Mouse (Mus musculus): ENCODE data around the gene Dhrs3. TPM values are rescaled to one million over a fixed set of nuclear protein-coding genes. Genes with fewer than 3 reads are reported as not detected.

Gene Dhrs3
- 10 to 100 TPM; 75.8 to 96.2 TPM for total RNA-seq (2021)
- long read RNA-seq, experiment 1, transcript Dhrs3-206 (6 exons, 2,337 nt): major isoform, 14 of 28 reads
- long read RNA-seq, experiment 1, transcript Dhrs3-201 (6 exons, 1,780 nt): minor isoform, 6 of 28 reads
- long read RNA-seq, experiment 1, partial matches to known transcripts: 8 of 28 reads
- long read RNA-seq, experiment 1, other reads (novel, unspliced or antisense): 0 of 28 reads
- long read RNA-seq, experiment 2, transcript Dhrs3-206 (6 exons, 2,337 nt): major isoform, 15 of 41 reads
- long read RNA-seq, experiment 2, partial matches to known transcripts: 18 of 41 reads
- long read RNA-seq, experiment 2, other reads (novel, unspliced or antisense): 6 of 41 reads

DNA sequence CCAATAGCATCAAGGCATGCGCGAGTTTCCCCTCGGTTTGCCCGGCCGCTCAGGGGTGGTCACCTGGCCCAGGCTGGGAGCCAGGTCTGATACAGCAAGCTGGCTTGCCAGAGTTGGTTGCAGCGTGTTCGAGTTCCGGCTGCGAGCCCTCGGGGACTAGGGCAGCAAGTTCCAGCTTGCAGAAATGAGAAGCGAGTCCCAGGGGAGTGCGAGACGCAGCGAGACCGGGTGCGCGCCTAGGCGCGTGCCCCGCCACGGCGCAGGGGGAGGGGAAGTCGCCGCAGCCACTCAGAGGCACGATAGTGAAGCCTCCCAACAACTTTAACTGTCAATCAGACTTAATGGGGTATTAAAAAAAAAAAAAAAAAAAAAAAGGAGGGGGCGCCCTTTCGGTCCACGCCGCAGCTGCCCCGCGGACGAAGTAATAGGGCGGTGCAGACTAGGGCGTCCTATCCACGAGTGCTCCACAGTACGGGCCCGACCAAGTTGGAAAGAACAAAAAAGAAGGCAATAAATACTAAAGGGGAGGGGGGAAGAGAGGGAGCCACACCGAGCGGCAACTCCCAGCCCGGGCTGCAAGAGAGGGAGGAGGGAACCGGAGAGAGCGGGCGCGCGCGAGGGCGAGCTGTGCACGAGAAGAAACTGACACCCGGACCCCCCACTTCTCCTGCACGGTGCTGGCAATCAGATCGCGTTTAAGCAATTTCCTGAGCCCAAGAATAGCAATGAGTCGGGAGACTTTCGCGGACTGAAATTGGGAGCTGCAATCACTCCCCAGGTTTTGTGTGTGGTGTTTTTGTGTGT lies at the start of gene Dhrs3:
Dhrs3 (plus strand) TSS at position 695 of the 804 bp plus-strand sequence.
- DNase-seq (ENCODE audit: low spot score in 2 of 2): peak; percentile 50 to 70

DNA sequence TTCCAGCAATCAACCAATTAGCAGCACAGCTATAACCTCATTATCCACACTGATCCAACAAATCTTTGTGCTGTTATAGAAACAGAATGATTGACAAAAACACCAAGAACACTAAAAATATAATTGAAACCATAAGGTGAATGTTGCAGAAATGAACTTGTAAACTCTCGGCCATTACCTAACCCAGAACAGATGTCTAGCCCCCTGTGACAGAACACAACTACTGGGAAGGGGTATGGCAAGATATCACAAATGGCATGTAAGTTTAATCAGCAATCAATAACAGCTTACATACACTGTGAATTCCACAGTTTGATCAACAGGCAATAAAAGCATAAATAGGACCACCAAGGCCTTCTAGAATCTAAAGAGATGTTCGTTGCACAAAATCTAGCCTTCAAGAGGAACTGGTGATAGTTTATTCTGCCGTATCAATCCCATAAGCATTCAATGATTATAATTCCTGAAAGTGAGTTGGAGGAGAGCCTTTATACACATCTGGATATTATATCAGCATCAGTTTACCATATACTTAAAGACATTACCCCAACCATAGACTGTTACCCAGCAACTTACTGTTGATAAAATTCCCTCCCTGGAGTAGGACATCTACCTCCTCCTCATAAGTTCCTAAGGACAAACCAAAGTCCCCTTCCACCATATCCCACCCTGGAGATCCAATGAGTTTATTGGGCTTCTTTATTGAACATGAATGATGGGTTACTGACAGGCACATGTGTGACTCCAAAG lies 30.7 kb upstream of the Dhrs3 start:
- DNase-seq (ENCODE audit: low spot score in 2 of 2): no peak

DNA sequence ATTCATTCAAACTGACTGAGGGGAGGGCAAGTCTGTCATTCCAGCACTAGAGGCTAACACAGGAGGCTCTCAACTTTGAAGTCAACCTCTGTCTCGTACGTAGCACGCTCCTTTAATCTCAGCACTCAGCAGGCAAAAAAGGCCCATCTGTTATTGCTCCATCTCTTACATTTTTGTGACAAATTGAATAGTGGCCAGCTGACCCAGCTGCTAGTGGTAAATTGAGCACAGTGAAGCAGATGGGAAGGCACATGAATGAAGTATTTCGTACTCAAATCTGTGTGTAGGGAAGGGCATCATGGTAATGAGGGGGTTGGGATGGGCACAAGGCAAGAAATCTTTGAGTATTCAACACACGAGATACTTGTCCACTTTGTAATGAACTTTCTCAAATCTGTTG lies 24.7 kb upstream of the Dhrs3 start:
- no peak for DNase-seq (ENCODE audit: low spot score in 2 of 2)

DNA sequence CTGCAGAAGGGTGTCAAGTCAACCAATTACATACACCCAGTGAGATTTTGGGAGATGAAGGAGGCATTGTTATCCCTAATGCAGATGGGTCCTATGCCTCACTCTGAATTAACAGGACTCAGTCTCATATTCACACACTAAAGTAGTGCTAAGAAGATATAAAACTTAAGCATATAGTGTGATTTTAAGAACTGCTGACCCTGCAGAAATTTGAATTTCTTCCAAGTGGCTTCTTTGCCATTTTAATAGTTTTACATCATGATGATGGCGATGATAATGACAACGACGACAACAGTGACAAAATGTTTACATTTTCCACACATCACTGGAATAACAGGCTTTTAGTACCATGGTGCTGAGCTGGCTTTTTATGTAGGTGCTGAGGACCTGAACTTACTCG lies 24.0 kb upstream of the Dhrs3 start:
- DNase-seq (ENCODE audit: low spot score in 2 of 2): no peak

DNA sequence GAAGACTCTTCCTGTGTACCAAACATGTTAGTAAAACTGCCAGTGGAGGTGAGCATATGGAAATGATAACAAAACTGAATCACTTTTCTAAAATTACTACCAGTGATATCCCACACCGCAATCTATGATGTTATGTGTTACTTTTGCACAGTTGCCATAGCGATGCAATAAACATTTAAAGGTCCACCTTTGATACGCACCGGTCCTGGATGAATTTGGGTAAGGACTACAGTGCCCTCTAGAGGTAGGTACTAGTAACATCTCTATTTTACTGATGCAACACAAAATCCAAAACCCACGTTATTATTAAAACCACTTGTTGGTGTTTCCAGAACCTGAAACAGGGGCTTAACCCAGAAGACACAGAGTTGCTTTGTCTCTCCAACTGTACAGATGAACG lies 19.7 kb upstream of the Dhrs3 start:
- no peak for DNase-seq (ENCODE audit: low spot score in 2 of 2)

DNA sequence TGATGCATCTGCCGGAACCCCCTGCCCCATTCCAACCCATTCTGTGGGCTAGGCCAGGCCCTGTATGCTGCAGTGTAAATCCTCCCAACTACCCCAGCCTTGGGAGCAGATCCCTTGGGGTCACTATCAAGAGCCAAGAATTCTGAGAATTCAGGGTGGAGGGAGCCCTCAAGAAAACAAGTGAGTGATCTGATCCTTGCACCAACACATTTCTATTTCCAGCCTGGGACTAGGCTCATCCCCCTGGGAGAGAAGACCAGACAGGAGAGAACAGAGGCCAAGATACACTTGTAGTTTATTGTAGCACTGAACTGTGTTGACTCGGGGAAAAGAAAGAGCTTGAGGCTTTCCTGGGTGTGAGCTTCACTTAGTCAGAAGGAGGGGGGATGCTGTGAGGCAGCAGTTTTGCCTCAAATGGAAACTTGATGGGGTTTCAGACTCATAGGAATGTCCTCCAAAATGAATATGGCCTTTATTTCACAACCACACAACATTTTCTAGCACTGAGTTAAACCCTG lies 17.0 kb upstream of the Dhrs3 start:
- DNase-seq (ENCODE audit: low spot score in 2 of 2): no peak

DNA sequence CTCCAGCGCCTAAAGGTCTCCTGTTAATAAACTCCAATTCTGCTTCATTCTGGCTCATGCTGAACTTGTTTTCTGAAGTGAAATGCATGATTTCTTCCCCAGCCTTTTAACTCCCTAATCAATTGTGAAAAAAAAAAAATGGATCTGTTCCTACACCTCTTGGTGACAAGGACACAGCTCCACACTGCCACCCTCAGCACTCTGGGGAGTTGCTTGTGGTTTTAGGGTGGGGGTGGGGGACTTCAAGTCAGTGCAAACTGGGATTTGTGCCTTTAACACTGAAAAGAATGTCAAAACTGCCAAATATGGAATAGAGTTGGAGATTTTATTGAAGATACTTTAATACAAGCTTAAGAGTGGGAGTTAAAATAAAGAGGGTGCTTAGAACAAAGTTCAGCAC lies 13.1 kb upstream of the Dhrs3 start:
- no peak for DNase-seq (ENCODE audit: low spot score in 2 of 2)

DNA sequence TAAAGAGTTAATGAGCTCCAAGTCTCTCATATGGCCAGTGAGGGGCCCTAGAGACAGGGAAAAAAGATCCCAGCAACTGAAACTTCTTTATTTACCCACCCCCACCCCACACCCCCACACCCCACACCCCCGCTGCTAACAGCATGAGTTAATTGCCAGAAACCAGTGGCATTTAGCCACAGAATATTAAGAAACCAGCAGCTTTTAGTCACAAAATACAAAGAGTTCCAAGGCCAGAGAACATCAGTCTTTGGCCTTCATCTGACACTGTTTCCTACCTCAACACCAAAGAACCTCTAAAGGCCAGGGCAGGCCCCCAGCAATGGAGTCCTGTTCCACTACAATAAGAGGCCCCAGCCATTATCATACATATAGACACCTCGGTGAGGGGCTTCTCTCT lies 11.3 kb upstream of the Dhrs3 start:
- no peak for DNase-seq (ENCODE audit: low spot score in 2 of 2)

DNA sequence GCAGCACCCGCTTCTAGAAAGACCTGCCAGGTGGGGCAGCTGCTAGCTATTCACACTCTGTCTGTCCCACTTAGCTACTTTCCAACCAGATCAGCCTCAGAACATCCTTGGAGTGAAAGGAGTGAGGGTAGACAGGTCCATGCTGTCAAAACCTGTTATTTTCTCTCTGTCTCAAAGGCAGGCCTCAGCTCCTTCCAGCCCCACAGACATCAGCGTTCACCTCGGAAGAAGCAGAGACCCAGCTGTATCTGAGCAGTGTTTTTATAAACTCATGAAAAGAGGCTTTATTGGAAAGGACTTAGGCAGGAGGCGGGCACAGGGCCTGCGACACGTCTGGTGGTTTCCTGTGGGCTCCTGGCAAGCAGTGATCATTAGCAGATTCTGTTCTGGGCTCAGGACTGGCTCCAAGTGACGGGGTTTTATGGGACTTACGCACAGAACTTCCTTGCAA lies 9.7 kb upstream of the Dhrs3 start:
- no peak for DNase-seq (ENCODE audit: low spot score in 2 of 2)

DNA sequence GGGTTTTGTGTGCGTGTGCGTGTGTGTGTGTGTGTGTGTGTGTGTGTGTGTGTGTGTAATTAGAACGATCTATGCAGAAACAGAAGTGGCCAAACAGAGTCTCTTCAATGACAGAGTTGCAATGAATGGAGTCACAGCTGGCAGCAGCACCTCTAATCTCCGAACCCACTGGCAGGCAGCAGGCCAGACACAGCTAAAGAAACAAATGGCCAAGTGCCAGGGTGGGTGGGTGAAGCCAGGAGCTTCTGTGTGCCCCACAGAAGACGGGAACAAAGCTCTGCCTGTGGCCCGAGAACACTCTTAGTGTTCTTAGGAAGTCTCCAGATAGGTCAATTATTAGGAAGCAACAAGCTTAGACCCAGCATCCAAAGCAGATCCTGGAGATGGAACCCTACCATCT lies 6.2 kb upstream of the Dhrs3 start:
- DNase-seq (ENCODE audit: low spot score in 2 of 2): no peak

DNA sequence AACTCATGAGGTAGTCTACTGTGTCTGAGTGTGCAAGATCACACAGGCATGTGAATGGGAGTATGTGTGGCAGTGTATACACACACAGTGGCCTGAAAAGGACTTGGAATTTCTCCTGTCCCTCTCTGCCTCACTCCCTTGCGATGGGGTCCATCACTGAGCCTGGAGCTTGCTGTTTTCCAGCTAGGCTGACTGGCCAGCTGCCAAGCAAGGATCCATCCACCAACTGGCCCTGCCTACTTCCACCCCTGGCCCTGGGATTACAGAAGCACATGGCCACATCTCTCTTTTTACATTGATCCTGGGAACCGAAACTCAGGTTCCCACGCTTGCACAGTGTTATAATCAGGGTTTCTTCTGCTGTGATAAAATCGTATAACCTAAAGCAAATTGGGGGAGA lies 3.9 kb upstream of the Dhrs3 start:
- no peak for DNase-seq (ENCODE audit: low spot score in 2 of 2)

DNA sequence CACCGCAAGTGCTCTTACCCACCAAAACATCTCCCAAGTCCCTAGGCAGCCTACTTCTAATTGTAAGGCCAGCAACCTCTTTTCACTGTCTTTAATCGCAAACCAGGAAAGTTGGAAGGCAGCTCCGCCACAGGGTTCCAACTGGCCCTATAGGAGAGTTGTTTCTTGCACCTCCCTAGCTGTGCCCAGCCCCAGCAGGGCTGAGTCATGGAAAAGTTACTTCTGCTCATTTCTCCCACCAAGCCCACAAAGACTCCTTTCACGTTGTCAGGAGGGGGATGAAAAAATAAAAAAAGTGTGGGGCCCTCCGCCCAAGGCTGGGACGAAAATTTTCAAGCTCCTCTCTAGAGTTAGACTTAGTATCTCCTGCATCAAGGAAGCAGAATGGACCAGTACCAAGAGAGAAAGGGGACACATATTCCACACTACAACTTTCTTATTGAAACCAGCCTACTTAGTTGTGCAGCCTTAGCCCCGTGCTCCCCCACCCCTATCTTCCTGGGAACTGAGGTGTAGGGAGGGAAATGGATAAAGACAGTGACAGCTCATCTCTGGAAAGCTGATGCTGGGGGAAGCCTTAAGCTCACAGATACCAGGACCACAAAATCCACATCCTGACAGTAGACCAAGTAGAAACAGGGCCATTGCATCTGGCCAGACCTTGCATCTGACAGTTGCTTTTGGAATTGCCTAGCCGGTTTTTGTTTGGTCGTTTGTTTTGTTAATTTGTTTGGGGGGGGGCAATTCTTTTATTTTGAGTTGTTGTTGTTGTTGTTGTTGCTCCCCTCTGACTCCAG lies 2.9 kb upstream of the Dhrs3 start:
- no peak for DNase-seq (ENCODE audit: low spot score in 2 of 2)

DNA sequence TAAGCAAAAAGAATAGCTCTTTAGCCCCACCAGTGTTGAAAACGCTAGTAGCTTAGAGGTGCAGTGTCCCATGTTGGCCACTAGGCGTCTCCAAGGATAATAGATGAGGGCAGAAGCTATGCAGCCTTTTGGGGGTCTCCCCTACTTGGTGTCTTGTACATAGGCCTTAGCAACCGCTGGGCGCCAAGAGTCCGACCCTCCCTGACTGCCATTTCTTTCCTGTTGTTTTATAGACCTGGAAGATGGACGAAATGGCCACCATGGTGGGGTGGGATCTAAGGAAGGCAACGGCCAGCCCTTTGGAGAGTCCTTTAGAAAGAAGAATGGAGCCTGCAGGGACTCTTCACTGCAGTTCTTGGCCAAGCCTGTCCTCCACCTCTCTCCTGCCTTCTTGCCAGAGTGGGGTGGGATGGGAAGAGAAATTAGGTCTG lies 1.9 kb upstream of the Dhrs3 start:
- DNase-seq (ENCODE audit: low spot score in 2 of 2): peak in 1 of 2 experiments; percentile 32

DNA sequence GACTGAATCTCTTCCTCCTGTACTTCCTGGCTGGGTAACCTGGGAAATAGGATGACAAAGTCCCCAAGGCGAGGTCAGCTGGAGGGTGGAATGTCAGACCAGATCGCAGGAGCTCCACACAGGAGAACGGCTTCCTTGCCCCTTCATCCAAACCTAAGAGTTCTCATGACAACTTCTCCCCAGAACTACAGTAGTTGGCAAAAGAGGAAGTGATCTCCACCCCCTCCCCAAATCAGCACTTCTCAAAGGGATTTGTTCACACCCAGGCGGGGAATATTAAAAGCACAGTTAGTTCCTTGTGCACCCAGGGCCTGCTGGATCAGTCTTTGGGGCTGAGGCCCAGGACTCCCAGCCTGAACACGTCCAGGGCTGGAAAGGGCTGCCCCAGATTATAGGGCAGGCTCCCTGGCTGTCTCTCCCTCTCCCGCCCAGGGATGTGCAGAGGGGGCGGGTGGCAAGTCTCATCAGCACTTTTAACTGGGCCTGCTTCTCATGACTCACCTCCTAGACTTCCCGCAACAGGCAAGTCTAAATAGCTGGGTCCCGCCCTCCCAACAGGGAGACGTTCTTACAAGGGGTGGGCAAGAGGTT lies 1.4 kb upstream of the Dhrs3 start:
- DNase-seq (ENCODE audit: low spot score in 2 of 2): peak in 1 of 2 experiments; percentile 25

DNA sequence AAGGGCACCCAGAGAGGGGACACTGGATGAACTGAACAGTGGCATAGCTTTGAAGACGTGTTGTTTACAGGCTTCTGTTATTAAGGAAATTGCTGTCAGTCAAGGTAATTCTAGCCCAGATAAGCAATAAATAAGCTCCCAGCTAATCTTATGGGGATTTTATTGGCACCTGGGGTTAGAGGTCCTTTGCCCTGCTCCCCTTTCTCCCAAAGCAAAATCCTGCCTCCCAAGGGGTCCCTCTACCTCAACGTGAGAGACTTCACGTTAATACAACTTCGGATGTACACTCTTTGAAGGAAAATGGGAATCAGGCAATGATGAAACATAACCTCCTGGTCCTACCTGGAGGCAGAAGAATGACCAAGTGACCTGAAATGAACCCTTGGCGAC lies 889 bp upstream of the Dhrs3 start:
- DNase-seq (ENCODE audit: low spot score in 2 of 2): no peak

DNA sequence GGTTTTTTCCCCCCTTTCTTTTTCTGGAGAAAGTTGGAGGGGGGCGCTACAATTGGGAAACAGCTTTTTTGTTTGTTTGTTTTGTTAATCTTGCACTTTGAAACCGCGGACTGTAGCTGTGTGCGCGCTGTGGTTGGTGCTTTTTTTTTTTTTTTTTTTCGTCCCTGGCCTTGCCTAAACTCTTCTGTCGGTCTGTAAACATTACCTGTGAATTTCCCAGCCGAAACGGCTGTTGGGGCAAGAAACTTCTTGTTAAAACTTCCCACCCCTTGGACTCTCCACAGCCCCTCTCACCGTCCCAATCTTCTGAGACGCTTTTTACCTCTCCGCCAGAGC lies 278 bp downstream of the Dhrs3 start:
- DNase-seq (ENCODE audit: low spot score in 2 of 2): no peak

DNA sequence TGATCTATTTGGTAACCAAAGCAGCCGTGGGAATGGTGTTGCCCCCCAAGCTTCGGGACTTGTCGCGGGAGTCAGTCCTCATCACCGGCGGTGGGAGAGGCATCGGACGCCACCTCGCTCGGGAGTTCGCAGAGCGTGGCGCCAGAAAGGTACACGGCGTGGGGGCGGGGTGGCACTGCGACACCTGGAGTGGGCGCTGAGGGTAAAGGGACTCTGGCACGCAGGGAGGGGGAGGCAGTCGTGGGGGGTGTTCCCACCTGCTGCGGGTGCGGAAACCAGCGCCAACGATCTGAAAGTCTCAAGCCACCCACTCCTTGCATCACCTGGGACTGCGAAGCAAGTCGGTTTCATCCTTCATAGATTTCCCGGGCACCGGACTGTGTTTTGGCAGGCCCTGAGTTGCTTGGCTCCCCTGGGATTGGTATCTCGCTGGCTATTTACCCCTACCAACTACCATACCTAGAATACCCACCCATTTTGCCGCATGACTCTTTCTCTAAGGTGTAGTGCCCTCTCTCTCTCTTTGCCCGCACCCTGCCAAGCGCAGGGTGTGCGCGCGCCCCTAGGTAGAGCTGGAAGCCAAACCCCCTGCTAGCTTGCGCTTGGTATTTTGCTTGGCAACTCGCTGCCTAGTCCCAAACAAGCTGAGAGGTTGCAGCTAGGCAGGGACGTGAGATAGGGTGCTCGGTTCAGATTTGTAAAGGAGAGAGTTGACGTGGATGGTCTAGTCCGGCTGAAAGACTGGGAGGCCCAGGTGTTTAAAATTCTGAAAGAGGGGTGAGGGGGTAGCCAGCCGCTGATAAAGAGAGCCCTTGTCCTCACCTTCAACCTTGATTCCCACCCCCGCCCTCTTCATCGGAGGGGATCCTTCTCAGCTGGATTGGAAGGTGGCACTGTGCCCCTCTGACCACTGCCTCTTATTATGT lies 1.2 kb downstream of the Dhrs3 start:
- no peak for DNase-seq (ENCODE audit: low spot score in 2 of 2)

DNA sequence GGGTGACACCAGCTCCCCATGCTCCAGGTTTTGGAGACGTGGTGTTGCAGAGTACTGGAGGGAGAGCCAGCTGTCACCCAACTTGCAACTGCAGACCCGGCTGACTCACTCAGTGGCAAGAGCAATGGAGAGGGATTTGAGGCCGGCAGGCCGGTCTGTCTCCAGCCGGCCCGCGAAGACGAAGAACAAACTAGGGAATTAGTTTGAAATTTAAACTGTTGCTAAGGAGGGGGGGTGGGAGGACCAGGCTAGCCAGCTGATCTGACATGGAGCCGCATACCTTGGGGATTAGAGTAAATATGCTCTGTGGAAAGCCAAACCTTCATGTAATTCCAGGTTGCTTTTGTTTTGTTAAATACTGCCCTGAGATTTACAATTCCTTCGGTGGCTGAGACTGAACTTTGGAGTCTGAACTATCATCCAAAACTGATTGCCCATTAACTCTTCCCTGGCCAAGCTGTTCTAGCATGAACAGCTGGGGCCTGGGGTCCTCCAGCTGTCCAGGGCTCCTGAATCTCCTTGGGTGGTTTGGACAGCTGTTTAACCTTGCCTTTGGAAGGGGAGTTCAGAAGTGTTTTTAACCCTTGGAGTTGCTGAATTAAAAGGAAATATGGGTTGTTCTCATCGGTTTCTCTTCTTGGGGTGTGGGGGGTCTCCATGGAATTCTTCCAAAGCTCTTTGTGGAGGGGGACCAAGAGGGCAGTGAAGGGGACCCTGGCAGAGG lies 2.0 kb downstream of the Dhrs3 start:
- DNase-seq (ENCODE audit: low spot score in 2 of 2): no peak

DNA sequence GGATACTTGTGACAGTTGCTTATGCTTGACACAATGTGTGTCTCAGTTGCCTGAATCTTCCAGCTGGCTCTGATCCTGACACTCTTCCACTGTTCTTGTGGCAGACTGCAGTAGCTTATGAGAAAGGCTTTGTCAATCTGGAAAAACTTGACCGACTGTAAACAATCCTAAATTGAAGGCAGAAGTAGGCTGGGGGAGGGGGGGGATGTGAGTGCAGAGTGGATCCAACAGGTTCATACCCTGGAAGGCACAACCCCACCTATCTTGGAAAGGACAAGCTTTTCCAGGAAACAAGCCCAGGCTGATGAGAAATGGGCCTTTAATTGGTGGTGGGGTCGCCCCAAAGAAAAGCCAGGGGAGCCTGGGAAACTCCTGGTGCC lies 2.6 kb downstream of the Dhrs3 start:
- no peak for DNase-seq (ENCODE audit: low spot score in 2 of 2)
